15 mouse cellular contexts compared by ENCODE assay signal in the genomic region with DNA sequence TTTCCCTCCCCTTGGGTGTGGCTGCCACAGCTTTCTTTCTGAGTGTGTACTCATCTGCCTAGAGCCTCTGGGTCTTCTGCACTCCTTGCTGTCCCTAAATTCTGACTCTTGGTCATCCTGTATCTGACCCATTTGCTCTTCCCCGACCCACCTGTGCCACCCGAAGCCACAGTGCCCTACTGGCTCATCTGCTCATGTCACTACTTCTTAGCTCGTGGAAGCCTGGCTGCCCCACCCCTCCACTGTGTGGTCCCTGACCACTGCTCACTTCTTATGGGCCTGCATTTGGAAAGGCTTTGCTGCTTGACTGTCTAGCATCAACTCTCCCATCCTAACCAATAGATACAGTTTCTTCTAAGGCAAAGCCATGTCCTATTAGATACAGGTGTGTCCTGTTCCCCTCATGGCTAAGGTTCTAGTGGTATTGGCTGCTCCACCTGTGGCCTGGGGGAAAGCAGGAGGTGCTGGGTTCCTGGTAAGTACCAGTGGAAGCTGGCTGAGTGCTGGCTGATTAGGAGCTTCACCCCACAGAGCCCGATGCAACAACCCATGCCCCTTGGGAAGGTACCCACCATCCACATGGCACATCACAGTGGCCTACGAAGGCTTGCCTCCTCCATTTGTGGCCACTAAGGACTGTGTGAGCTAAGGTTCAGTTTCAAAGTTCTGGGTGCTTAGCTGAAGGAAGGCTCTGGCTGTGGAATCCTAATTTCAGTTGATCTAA.
"Had no signal": no experiment of that assay in that cellular context is flagged by ENCODE, and none has a peak within 500 bp of the region (broad histone marks: within the 10 kb centered on the region; RNA-seq: fewer than 3 reads in every experiment).

No protein-coding gene starts in this region.

- H3K9me3 ChIP-seq: kidney, embryonic 15.5 days; liver, embryonic 13.5 days; stomach, embryonic 15.5 days had no signal

- H3K27me3 ChIP-seq: kidney, embryonic 15.5 days; liver, embryonic 13.5 days; stomach, embryonic 15.5 days had no signal

- H3K4me1 ChIP-seq: kidney, embryonic 15.5 days; liver, embryonic 13.5 days; stomach, embryonic 15.5 days had no signal

- H3K27ac ChIP-seq: kidney, embryonic 15.5 days; left cerebral cortex, adult 2 months; liver, embryonic 13.5 days; stomach, embryonic 15.5 days had no signal

- H3K4me3 ChIP-seq: kidney, embryonic 15.5 days; left cerebral cortex, adult 2 months; liver, embryonic 13.5 days; stomach, embryonic 15.5 days had no signal

- H3K36me3 ChIP-seq: kidney, embryonic 15.5 days; liver, embryonic 13.5 days; stomach, embryonic 15.5 days had no signal

- DNase-seq: kidney, adult 8-10 months; kidney, postnatal 10 days; kidney, postnatal 36 days; layer of hippocampus, postnatal 36 days; liver, embryonic 13.5 days; lung, adult 2 months; lung, postnatal 14 days; lung, postnatal 4 days; midbrain, embryonic 14.5 days; thymus, adult 2 months; thymus, postnatal 14 days; thymus, postnatal 4 days had no signal
